Mouse (Mus musculus): ENCODE results near the gene Cenpp. TPM values are rescaled to one million over a fixed set of nuclear protein-coding genes. Genes with fewer than 3 reads are reported as not detected.

Cenpp gene
- polyA plus RNA-seq, 1 experiment: 0.29 TPM

DNA sequence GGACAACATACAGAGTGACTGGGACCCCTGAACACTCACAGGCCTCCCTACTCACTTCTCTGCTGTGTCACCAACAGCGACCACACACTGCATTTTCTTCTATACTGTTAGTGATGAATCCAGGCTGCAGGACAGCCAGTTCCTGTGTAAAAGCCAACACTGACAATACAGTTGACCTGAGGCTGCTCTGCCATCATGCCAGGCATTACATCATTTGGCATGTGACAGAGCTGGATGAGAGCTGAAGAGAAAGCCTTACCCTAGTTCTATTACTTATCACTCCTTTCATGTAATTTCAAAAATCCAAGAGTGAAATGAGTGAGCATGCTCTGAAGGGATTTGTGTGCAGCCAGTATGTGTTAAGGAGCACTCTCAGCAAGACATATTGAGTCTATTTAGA lies 96.4 kb downstream of the Cenpp start:
- no peaks in the 10 kb centered on the region for H3K4me1 ChIP-seq (ENCODE audit: control insufficient read depth, insufficient read depth, insufficient read length)
- no peak for DNase-seq (ENCODE audit: low read depth in 1 of 2, low spot score in 2 of 2)
- 86% methylated on average over 1 of the region's 1 CpGs for WGBS
- TF ChIP-seq POLR2A (IDR thresholded peaks at IDR 0.05; ENCODE audit: low read depth, low read length): no peak
- TF ChIP-seq CTCF (IDR thresholded peaks at IDR 0.05; ENCODE audit: extremely low read depth, insufficient read depth, insufficient read length, insufficient replicate concordance): no peak
- no peaks in the 10 kb centered on the region for H3K27me3 ChIP-seq (ENCODE audit: control insufficient read depth, insufficient read depth, low read length)
- H3K36me3 ChIP-seq (ENCODE audit: control insufficient read depth, insufficient read depth, low read length): no peaks in the 10 kb centered on the region
- H3K27ac ChIP-seq (ENCODE audit: insufficient read depth, low read length): no peak overlapping the region
- no peak overlapping the region for H3K4me3 ChIP-seq (ENCODE audit: extremely low read depth, insufficient read depth, insufficient read length)

DNA sequence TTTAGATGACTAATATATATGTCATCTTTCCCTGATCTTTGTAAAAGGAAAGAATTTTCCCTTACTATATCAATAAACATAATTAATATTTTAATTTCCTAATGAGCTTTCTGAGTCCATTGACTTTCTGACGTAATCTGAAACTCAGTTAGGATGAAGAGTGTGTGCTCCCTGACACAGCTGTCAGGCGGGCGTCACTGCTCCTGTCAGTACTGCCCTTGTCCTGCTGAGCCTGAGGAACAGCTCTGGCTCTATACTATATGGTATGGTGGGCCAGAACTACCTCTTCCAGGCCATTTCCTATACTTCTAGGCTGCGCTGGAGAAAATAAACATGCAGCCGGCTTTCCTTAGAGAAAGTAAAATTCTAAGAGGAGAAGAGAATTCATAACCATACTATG lies 98.1 kb downstream of the Cenpp start:
- TF ChIP-seq POLR2A (IDR thresholded peaks at IDR 0.05; ENCODE audit: low read depth, low read length): no peak
- TF ChIP-seq CTCF (IDR thresholded peaks at IDR 0.05; ENCODE audit: extremely low read depth, insufficient read depth, insufficient read length, insufficient replicate concordance): no peak
- Histone ChIP-seq H3K36me3 (ENCODE audit: control insufficient read depth, insufficient read depth, low read length) (no peaks in the 10 kb centered on the region), H3K27ac (ENCODE audit: insufficient read depth, low read length) (no peak overlapping the region), H3K4me3 (ENCODE audit: extremely low read depth, insufficient read depth, insufficient read length) (no peak overlapping the region), H3K27me3 (ENCODE audit: control insufficient read depth, insufficient read depth, low read length) (no peaks in the 10 kb centered on the region), H3K4me1 (ENCODE audit: control insufficient read depth, insufficient read depth, insufficient read length) (no peaks in the 10 kb centered on the region)
- DNase-seq (ENCODE audit: low read depth in 1 of 2, low spot score in 2 of 2): no peak
- 98% methylated on average over 5 of the region's 5 CpGs for WGBS

DNA sequence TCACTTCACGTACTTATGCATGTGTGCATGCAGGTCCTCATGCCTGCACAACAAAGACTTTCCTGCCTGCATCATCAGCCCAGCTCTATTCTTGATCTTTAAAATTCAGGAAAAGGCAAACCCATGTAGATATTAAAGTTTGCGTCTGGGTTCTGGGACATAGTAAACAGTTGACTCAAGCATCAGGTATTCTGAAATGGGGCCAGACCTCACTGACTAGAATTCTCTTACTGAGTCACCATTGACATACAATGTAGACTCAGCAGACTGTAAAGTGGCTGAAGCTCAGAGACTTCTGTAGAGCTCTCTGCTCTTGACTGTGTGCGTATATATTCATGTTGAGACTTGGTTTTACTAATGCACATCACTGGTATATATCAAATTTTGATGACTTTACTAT lies 103.0 kb downstream of the Cenpp start:
- H3K27ac ChIP-seq (ENCODE audit: insufficient read depth, low read length): no peak overlapping the region
- 98% methylated on average over 3 of the region's 3 CpGs for WGBS
- H3K36me3 ChIP-seq (ENCODE audit: control insufficient read depth, insufficient read depth, low read length): no peaks in the 10 kb centered on the region
- DNase-seq (ENCODE audit: low read depth in 1 of 2, low spot score in 2 of 2): no peak
- no peak overlapping the region for H3K4me3 ChIP-seq (ENCODE audit: extremely low read depth, insufficient read depth, insufficient read length)
- no peaks in the 10 kb centered on the region for H3K4me1 ChIP-seq (ENCODE audit: control insufficient read depth, insufficient read depth, insufficient read length)
- H3K27me3 ChIP-seq (ENCODE audit: control insufficient read depth, insufficient read depth, low read length): no peaks in the 10 kb centered on the region
- TF ChIP-seq POLR2A (IDR thresholded peaks at IDR 0.05; ENCODE audit: low read depth, low read length) (no peak), CTCF (IDR thresholded peaks at IDR 0.05; ENCODE audit: extremely low read depth, insufficient read depth, insufficient read length, insufficient replicate concordance) (no peak)

DNA sequence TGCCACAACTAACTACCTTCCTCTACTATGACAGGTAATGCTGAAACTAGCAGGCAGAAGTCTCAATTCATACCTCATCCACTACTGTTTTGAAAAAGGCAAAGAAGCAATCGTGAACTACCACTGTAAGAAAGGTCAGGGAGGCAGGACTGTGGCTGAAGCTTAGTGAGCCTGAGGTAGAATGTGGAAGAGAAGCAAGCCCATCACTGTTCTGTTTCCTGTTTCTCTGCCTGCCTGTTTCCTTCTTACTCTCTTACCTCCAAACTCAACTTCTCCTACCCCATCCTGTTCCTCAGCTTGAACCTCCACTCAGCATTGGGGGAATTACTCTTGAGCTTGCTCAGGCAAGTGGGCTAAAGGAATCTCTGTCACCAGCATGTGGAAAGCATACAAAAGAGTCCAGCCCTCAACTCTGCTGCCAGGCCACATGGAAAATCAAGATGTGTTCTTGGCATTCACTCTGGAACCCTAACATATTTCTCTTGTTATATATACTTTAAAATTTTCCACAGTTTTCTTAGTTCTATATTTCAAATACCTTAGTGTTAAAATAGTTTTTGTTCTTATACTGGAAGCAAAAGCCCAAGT lies 104.9 kb downstream of the Cenpp start:
- H3K4me3 ChIP-seq (ENCODE audit: extremely low read depth, insufficient read depth, insufficient read length): no peak overlapping the region
- TF ChIP-seq CTCF (IDR thresholded peaks at IDR 0.05; ENCODE audit: extremely low read depth, insufficient read depth, insufficient read length, insufficient replicate concordance) (no peak), POLR2A (IDR thresholded peaks at IDR 0.05; ENCODE audit: low read depth, low read length) (no peak)

DNA sequence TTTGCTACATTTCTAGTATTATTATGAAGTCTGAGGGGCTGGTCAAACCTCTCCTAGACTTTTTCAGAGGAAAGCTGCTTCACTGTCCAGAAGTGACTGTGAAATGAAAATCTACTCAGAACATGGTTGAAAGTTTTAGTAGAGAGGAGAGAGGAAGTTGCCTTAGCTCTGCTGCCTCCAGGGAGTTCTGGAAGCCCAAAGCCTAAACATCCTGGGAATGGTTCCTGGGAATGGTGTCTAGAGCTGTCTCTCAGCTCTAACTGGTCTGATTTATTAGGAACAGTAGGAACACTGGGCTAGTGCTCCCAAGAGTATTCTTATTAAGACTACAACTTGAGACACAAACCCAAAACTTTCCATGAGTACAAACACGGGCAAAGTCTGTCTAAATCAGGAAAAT lies 106.1 kb downstream of the Cenpp start:
- H3K27me3 ChIP-seq (ENCODE audit: control insufficient read depth, insufficient read depth, low read length): no peaks in the 10 kb centered on the region
- WGBS: 91% methylated on average over 1 of the region's 1 CpGs
- no peak overlapping the region for H3K4me3 ChIP-seq (ENCODE audit: extremely low read depth, insufficient read depth, insufficient read length)
- DNase-seq (ENCODE audit: low read depth in 1 of 2, low spot score in 2 of 2): no peak
- no peaks in the 10 kb centered on the region for H3K36me3 ChIP-seq (ENCODE audit: control insufficient read depth, insufficient read depth, low read length)
- no peak overlapping the region for H3K27ac ChIP-seq (ENCODE audit: insufficient read depth, low read length)
- no peaks in the 10 kb centered on the region for H3K4me1 ChIP-seq (ENCODE audit: control insufficient read depth, insufficient read depth, insufficient read length)
- TF ChIP-seq CTCF (IDR thresholded peaks at IDR 0.05; ENCODE audit: extremely low read depth, insufficient read depth, insufficient read length, insufficient replicate concordance) (no peak), POLR2A (IDR thresholded peaks at IDR 0.05; ENCODE audit: low read depth, low read length) (no peak)

More for the DNA sequence above, 104.9 kb downstream of the Cenpp start:
- 13% methylated on average over 1 of the region's 1 CpGs for WGBS
- Histone ChIP-seq H3K27me3 (ENCODE audit: control insufficient read depth, insufficient read depth, low read length) (no peaks in the 10 kb centered on the region), H3K27ac (ENCODE audit: insufficient read depth, low read length) (no peak overlapping the region), H3K36me3 (ENCODE audit: control insufficient read depth, insufficient read depth, low read length) (no peaks in the 10 kb centered on the region), H3K4me1 (ENCODE audit: control insufficient read depth, insufficient read depth, insufficient read length) (no peaks in the 10 kb centered on the region)
- no peak for DNase-seq (ENCODE audit: low read depth in 1 of 2, low spot score in 2 of 2)

DNA sequence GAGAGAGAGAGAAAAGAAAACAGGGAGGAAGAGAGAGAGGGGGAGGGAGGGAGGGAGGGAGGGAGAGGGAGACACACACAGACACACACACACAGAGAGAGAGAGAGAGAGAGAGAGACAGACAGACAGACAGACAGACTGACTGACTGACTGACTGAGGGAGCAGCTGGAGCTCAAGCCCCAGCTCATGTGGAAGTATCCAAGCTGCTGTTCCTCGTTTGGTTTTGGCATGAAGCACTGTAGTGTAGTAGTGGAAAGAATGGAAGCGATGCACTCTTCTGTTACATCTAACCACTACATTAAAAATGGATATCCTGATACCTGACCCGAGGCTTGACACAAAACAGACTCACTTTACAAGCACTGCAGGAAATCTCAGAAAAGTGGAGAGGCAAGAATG lies 106.9 kb downstream of the Cenpp start:
- Histone ChIP-seq H3K4me1 (ENCODE audit: control insufficient read depth, insufficient read depth, insufficient read length) (no peaks in the 10 kb centered on the region), H3K36me3 (ENCODE audit: control insufficient read depth, insufficient read depth, low read length) (no peaks in the 10 kb centered on the region), H3K27me3 (ENCODE audit: control insufficient read depth, insufficient read depth, low read length) (no peaks in the 10 kb centered on the region), H3K4me3 (ENCODE audit: extremely low read depth, insufficient read depth, insufficient read length) (no peak overlapping the region), H3K27ac (ENCODE audit: insufficient read depth, low read length) (no peak overlapping the region)
- TF ChIP-seq CTCF (IDR thresholded peaks at IDR 0.05; ENCODE audit: extremely low read depth, insufficient read depth, insufficient read length, insufficient replicate concordance): no peak
- TF ChIP-seq POLR2A (IDR thresholded peaks at IDR 0.05; ENCODE audit: low read depth, low read length): no peak
- WGBS: 73% methylated on average over 3 of the region's 3 CpGs
- DNase-seq (ENCODE audit: low read depth in 1 of 2, low spot score in 2 of 2): no peak

DNA sequence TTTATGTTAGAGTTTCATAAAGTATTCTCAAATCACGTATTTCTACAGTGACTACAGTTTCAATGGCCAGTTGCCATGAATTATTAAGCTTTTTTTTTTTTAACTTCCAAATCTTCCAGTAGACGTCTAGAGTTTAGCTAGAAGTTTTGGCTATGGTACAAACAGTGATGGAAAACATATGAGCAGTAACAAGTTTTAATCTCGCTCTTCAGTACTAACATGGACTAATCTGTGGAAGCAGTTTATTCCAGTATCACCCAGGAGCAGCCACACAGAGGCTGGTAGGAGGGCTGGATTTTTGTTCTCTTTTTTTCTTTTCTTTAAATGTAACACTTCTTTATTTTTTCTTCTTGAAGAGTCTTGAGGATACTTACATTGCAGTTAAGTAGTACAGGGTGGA lies 108.3 kb downstream of the Cenpp start, which contains the start of gene Aspn:
Aspn (plus strand) TSS at position 165 of the 400 bp plus-strand sequence.
- no peaks in the 10 kb centered on the region for H3K4me1 ChIP-seq (ENCODE audit: control insufficient read depth, insufficient read depth, insufficient read length)
- WGBS: 93% methylated on average over 3 of the region's 3 CpGs
- H3K4me3 ChIP-seq (ENCODE audit: extremely low read depth, insufficient read depth, insufficient read length): no peak within 1 kb of the TSS
- no peaks in the 10 kb centered on the region for H3K27me3 ChIP-seq (ENCODE audit: control insufficient read depth, insufficient read depth, low read length)
- TF ChIP-seq POLR2A (IDR thresholded peaks at IDR 0.05; ENCODE audit: low read depth, low read length) (no peak), CTCF (IDR thresholded peaks at IDR 0.05; ENCODE audit: extremely low read depth, insufficient read depth, insufficient read length, insufficient replicate concordance) (no peak)
- DNase-seq (ENCODE audit: low read depth in 1 of 2, low spot score in 2 of 2): no peak
- no peak within 1 kb of the TSS for H3K27ac ChIP-seq (ENCODE audit: insufficient read depth, low read length)
- no peaks in the 10 kb centered on the region for H3K36me3 ChIP-seq (ENCODE audit: control insufficient read depth, insufficient read depth, low read length)

Data from spleen, adult 2 months (tissue).